Mouse (Mus musculus) hindbrain, embryonic 11.5 days (tissue): ENCODE data around the gene Sun1. TPM values are rescaled to one million over a fixed set of nuclear protein-coding genes. Genes with fewer than 3 reads are reported as not detected.

Experiments used
- ATAC-seq: fragments of 200-750 bp; cut with Nextera tagmentation; 2 replicates; pipeline ENCODE4 v1.8.0; 2017; ENCODE audit warnings: mild to moderate bottlenecking, moderate TSS enrichment, moderate library complexity; ENCODE audit not compliant: low FRiP score
- DNase-seq: peaks from one replicate; pipeline ENCODE4 v3.0.0-alpha.2; 2015; ENCODE audit warnings: low spot score
- H3K27ac ChIP-seq: fragments of 300-500 bp; sonication (generic); 2 replicates; pipeline ENCODE4 v1.5.1; 2014; ENCODE audit warnings: mild to moderate bottlenecking, low read depth, low read length
- H3K27me3 ChIP-seq: fragments of 300-500 bp; sonication (generic); 2 replicates; pipeline ENCODE4 v1.6.1; 2014; ENCODE audit warnings: mild to moderate bottlenecking, low read length, moderate library complexity, mixed read lengths; ENCODE audit not compliant: control insufficient read depth, insufficient read depth
- H3K36me3 ChIP-seq: fragments of 300-500 bp; sonication (generic); 2 replicates; pipeline ENCODE4 v1.6.1; 2014; ENCODE audit warnings: mild to moderate bottlenecking, low read length, moderate library complexity, mixed read lengths; ENCODE audit not compliant: control insufficient read depth, insufficient read depth
- H3K4me1 ChIP-seq: fragments of 300-500 bp; sonication (generic); replicated peaks from 2 replicates; pipeline ENCODE4 v1.6.1; 2014; ENCODE audit warnings: low read length, mixed read lengths; ENCODE audit not compliant: control insufficient read depth, insufficient read depth
- H3K4me2 ChIP-seq: fragments of 300-500 bp; sonication (generic); replicated peaks from 2 replicates; pipeline ENCODE4 v1.6.1; 2014; ENCODE audit warnings: mild to moderate bottlenecking, low read depth, low read length
- H3K4me3 ChIP-seq: fragments of 300-500 bp; sonication (generic); 2 replicates; pipeline ENCODE4 v1.5.1; 2014; ENCODE audit warnings: low read depth, low read length
- H3K9ac ChIP-seq: fragments of 300-500 bp; sonication (generic); 2 replicates; pipeline ENCODE4 v1.6.1; 2014; ENCODE audit warnings: low read depth, low read length
- H3K9me3 ChIP-seq: fragments of 300-500 bp; sonication (generic); 2 replicates; pipeline ENCODE4 v1.6.1; 2016; ENCODE audit warnings: low read length; ENCODE audit not compliant: control insufficient read depth
- WGBS: fragments of 180-500 bp; shearing (Covaris S2); extraction: QIAGEN DNeasy Blood & Tissue Kit; methylation state at CpG from one replicate; pipeline ENCODE4 v1.1.7; 2014; 5-methylcytosine and 5-hydroxymethylcytosine counted together
- polyA plus RNA-seq: library from polyadenylated mRNA; unstranded; fragments of >200 nt; fragmentation: Nextera tagmentation; extraction: Ambion mirVana; gene quantifications from 2 replicates; pipeline ENCODE4 v1.2.1, GENCODE M21; 2014

Gene Sun1
- polyA plus RNA-seq, 1 experiment from 2014 or later = 38.4 TPM

- Histone ChIP-seq H3K27me3 (no peaks in the 10 kb centered on the region), H3K9ac (no peak overlapping the region), H3K4me3 (no peak overlapping the region), H3K36me3 (no peaks in the 10 kb centered on the region), H3K9me3 (no peaks in the 10 kb centered on the region), H3K27ac (no peak overlapping the region), H3K4me2 (no peak overlapping the region), H3K4me1 (no peaks in the 10 kb centered on the region)
- no peak for DNase-seq
- ATAC-seq = no peak
- 96% methylated on average over 11 of the region's 11 CpGs for WGBS
These were observed 11.4 kb downstream of the Sun1 start for GRCm38 (mm10) chr5:139211737-139212385.

GRCm38 (mm10) chr5:139214298-139214697 lies 13.9 kb downstream of the Sun1 start:
- Histone ChIP-seq H3K4me3 (no peak overlapping the region), H3K4me2 (no peak overlapping the region), H3K27me3 (no peaks in the 10 kb centered on the region), H3K4me1 (no peaks in the 10 kb centered on the region), H3K36me3 (no peaks in the 10 kb centered on the region), H3K27ac (no peak overlapping the region), H3K9ac (no peak overlapping the region), H3K9me3 (no peaks in the 10 kb centered on the region)
- DNase-seq (no peak), ATAC-seq (no peak)

- no peak overlapping the region for H3K27ac ChIP-seq
- no peak for DNase-seq
- no peaks in the 10 kb centered on the region for H3K9me3 ChIP-seq
These were observed 14.7 kb downstream of the Sun1 start for GRCm38 (mm10) chr5:139215184-139215583.

GRCm38 (mm10) chr5:139216121-139216520 lies 15.7 kb downstream of the Sun1 start:
- H3K9me3 ChIP-seq = no peaks in the 10 kb centered on the region
- ATAC-seq (no peak), DNase-seq (no peak)
- H3K4me2 ChIP-seq = no peak overlapping the region
- H3K36me3 ChIP-seq = no peaks in the 10 kb centered on the region
- H3K9ac ChIP-seq = no peak overlapping the region
- no peak overlapping the region for H3K27ac ChIP-seq
- no peaks in the 10 kb centered on the region for H3K27me3 ChIP-seq
- H3K4me1 ChIP-seq = no peaks in the 10 kb centered on the region
- 97% methylated on average over 2 of the region's 2 CpGs for WGBS
- no peak overlapping the region for H3K4me3 ChIP-seq

More at GRCm38 (mm10) chr5:139215184-139215583, 14.7 kb downstream of the Sun1 start:
- Histone ChIP-seq H3K4me3 (no peak overlapping the region), H3K4me1 (no peaks in the 10 kb centered on the region), H3K4me2 (no peak overlapping the region), H3K27me3 (no peaks in the 10 kb centered on the region), H3K36me3 (no peaks in the 10 kb centered on the region), H3K9ac (no peak overlapping the region)
- no peak for ATAC-seq
- WGBS = 94% methylated on average over 5 of the region's 5 CpGs

GRCm38 (mm10) chr5:139216774-139217173 lies 16.3 kb downstream of the Sun1 start:
- Histone ChIP-seq H3K27ac (no peak overlapping the region), H3K4me2 (no peak overlapping the region), H3K4me3 (no peak overlapping the region), H3K36me3 (no peaks in the 10 kb centered on the region), H3K4me1 (no peaks in the 10 kb centered on the region), H3K9ac (no peak overlapping the region), H3K27me3 (no peaks in the 10 kb centered on the region), H3K9me3 (no peaks in the 10 kb centered on the region)
- WGBS = 82% methylated on average over 3 of the region's 3 CpGs
- ATAC-seq (no peak), DNase-seq (no peak)

GRCm38 (mm10) chr5:139220006-139220515 lies 19.6 kb downstream of the Sun1 start:
- H3K4me1 ChIP-seq = no peaks in the 10 kb centered on the region
- no peak for ATAC-seq
- no peak overlapping the region for H3K9ac ChIP-seq
- 90% methylated on average over 4 of the region's 4 CpGs for WGBS
- no peak for DNase-seq
- no peaks in the 10 kb centered on the region for H3K36me3 ChIP-seq
- no peak overlapping the region for H3K27ac ChIP-seq
- no peaks in the 10 kb centered on the region for H3K9me3 ChIP-seq
- H3K27me3 ChIP-seq = no peaks in the 10 kb centered on the region
- H3K4me3 ChIP-seq = no peak overlapping the region
- H3K4me2 ChIP-seq = no peak overlapping the region

GRCm38 (mm10) chr5:139220610-139221009 lies 20.2 kb downstream of the Sun1 start:
- Histone ChIP-seq H3K4me2 (no peak overlapping the region), H3K9me3 (no peaks in the 10 kb centered on the region), H3K27me3 (no peaks in the 10 kb centered on the region), H3K9ac (no peak overlapping the region), H3K4me3 (no peak overlapping the region), H3K4me1 (no peaks in the 10 kb centered on the region), H3K27ac (no peak overlapping the region), H3K36me3 (no peaks in the 10 kb centered on the region)
- ATAC-seq (no peak), DNase-seq (no peak)
- 90% methylated on average over 4 of the region's 4 CpGs for WGBS

- 97% methylated on average over 10 of the region's 10 CpGs for WGBS
- DNase-seq (no peak), ATAC-seq (no peak)
- Histone ChIP-seq H3K9me3 (no peaks in the 10 kb centered on the region), H3K27ac (no peak overlapping the region), H3K36me3 (peaks cover 10% of the 10 kb centered on the region), H3K9ac (no peak overlapping the region), H3K4me2 (no peak overlapping the region), H3K4me3 (no peak overlapping the region), H3K27me3 (no peaks in the 10 kb centered on the region), H3K4me1 (no peaks in the 10 kb centered on the region)
These were observed 22.9 kb downstream of the Sun1 start for GRCm38 (mm10) chr5:139223331-139223730.

GRCm38 (mm10) chr5:139227236-139227635 lies 26.8 kb downstream of the Sun1 start:
- no peak overlapping the region for H3K27ac ChIP-seq
- H3K4me1 ChIP-seq = no peaks in the 10 kb centered on the region
- DNase-seq (no peak), ATAC-seq (no peak)
- no peak overlapping the region for H3K4me3 ChIP-seq
- no peaks in the 10 kb centered on the region for H3K27me3 ChIP-seq
- peaks cover 17% of the 10 kb centered on the region for H3K36me3 ChIP-seq
- no peaks in the 10 kb centered on the region for H3K9me3 ChIP-seq
- no peak overlapping the region for H3K9ac ChIP-seq
- WGBS = 95% methylated on average over 4 of the region's 4 CpGs
- no peak overlapping the region for H3K4me2 ChIP-seq
